Mouse (Mus musculus): ENCODE measurements around the gene Gm266. TPM values are rescaled to one million over a fixed set of nuclear protein-coding genes. Genes with fewer than 3 reads are reported as not detected.
A peak's percentile ranks its signal among the peaks of the same experiment; 100 is the strongest.

Gene Gm266
- 0.12 and 0.31 TPM in 2 replicates for polyA plus RNA-seq (2012; rRNA removed)

DNA sequence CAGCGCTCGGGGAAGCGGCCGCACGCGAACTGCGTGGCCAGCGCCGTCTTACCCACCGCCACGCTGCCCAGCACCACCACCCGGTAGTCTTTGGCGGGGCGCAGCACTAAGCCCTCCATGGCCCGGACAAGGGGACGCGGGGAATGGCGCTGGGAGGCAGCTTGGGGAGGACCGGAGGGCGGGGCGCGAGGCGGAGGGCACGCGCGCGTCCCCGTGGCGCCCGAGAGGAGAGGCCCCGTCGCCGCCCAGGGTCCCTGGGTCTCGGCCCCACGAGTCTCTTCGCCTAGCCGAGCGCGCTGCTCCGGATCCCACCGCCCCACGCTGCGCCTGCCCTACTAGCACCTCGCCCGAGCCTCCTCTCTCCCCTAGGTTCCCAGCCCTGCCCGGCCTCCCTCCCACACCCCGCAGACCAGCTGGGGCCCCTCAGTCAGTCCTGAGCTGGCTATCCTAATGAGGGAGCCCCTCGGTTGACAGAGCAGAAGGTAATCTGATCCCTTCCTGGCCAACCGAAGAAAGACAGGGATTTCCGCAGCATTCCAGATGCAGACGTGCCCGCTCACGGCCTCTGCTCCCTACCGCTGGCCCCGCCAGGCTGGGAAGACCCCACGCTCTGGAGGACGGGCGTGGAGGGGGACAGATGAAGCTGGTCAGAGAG lies at the start of gene Gm266:
Gene Gm266, minus strand, starts transcription at position 172 of the 655 bp plus-strand sequence.
- Histone ChIP-seq H3K4me1 (ENCODE audit: control insufficient read depth, insufficient read depth, low read length) (peaks cover 7% of the 10 kb centered on the region; the same call in 1 of the 2 replicates), H3K4me3 (replicated peaks; ENCODE audit: extremely low read depth, low read depth, low read length) (peak within 1 kb of the TSS; percentile 0)
- TF ChIP-seq CTCF (IDR thresholded peaks at IDR 0.05; ENCODE audit: insufficient read depth, low read length) (no peak), POLR2A (IDR thresholded peaks at IDR 0.05; ENCODE audit: borderline replicate concordance, extremely low read depth, low read depth, low read length) (no peak)
- 1% methylated on average over 51 of the region's 58 CpGs for WGBS
- no peak for DNase-seq

- DNase-seq, result no peak
- Histone ChIP-seq H3K4me1 (ENCODE audit: control insufficient read depth, insufficient read depth, low read length) (peaks cover 8% of the 10 kb centered on the region), H3K4me3 (replicated peaks; ENCODE audit: extremely low read depth, low read depth, low read length) (no peak overlapping the region)
- 46% methylated on average over 6 of the region's 6 CpGs for WGBS
- no peak for TF ChIP-seq POLR2A (IDR thresholded peaks at IDR 0.05; ENCODE audit: borderline replicate concordance, extremely low read depth, low read depth, low read length)
- TF ChIP-seq CTCF (IDR thresholded peaks at IDR 0.05; ENCODE audit: insufficient read depth, low read length), result no peak
Observed at GRCm38 (mm10) chr12:111535281-111535680, 49.7 kb upstream of the Gm266 start.

GRCm38 (mm10) chr12:111533096-111533794 lies 47.6 kb upstream of the Gm266 start:
- 63% methylated on average over 11 of the region's 11 CpGs for WGBS
- TF ChIP-seq POLR2A (IDR thresholded peaks at IDR 0.05; ENCODE audit: borderline replicate concordance, extremely low read depth, low read depth, low read length) (no peak), CTCF (IDR thresholded peaks at IDR 0.05; ENCODE audit: insufficient read depth, low read length) (no peak)
- 0 out of 2 replicates have a peak, but pooled peaks cover 2% of the 10 kb centered on the region for H3K4me1 ChIP-seq (ENCODE audit: control insufficient read depth, insufficient read depth, low read length)

DNA sequence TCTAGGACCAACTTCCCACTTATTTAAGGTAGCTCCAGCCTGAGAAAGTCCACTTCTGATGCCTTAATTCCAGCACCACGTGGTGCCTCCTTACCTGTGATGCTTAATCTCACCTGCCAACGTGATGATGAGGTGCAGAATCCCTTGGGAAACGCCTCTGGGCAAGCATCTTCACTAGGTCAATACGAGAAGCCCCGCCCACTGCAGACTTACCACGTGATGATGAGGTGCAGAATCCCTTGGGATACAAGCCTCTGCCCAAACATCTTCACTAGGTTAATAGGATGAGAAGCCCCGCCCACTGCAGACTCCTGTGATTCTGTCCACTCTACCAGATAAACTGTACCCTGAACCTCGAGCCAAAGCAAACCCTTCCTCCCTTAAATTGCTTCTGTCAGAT lies 43.6 kb upstream of the Gm266 start:
- 26% methylated on average over 8 of the region's 8 CpGs for WGBS
- TF ChIP-seq CTCF (IDR thresholded peaks at IDR 0.05; ENCODE audit: insufficient read depth, low read length), result no peak
- no peak for TF ChIP-seq POLR2A (IDR thresholded peaks at IDR 0.05; ENCODE audit: borderline replicate concordance, extremely low read depth, low read depth, low read length)
- DNase-seq, result no peak
- Histone ChIP-seq H3K4me3 (replicated peaks; ENCODE audit: extremely low read depth, low read depth, low read length) (no peak overlapping the region), H3K4me1 (ENCODE audit: control insufficient read depth, insufficient read depth, low read length) (no peaks in the 10 kb centered on the region)

More at GRCm38 (mm10) chr12:111533096-111533794, 47.6 kb upstream of the Gm266 start:
- H3K4me3 ChIP-seq (replicated peaks; ENCODE audit: extremely low read depth, low read depth, low read length), result no peak overlapping the region
- DNase-seq, result no peak

DNA sequence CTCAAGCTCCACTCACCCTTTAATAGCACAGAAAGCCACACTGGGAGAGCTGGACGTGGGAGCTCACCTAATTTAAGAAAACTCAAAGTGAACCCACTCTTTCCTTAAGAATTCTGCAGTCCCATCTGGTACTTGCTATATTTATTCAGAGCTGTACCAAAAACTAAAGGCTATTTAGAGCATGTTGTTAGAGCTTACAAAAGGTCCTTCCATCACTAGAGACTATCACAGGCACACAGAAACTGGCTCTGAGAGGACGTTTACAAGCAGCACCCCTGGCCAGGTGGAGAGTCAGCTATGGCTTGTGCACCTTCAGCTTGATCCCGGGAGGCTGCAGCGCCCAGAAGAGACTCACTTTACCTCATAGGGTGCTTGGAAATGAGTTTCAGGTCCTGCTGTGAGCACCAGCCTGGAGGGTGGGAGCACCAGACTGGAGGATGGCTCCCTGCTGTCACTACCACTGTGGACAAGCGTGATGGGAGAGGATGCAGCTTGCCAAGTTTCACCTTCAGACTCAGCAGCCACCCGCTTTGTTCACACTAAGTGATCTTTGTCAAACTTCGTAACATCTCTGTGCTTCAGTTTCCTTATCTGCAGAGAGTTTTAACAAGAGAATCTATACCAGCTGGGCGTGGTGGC lies 42.1 kb upstream of the Gm266 start:
- DNase-seq, result no peak
- H3K4me1 ChIP-seq (ENCODE audit: control insufficient read depth, insufficient read depth, low read length), result no peaks in the 10 kb centered on the region
- WGBS, result 62% methylated on average over 8 of the region's 8 CpGs
- H3K4me3 ChIP-seq (replicated peaks; ENCODE audit: extremely low read depth, low read depth, low read length), result no peak overlapping the region
- no peak for TF ChIP-seq POLR2A (IDR thresholded peaks at IDR 0.05; ENCODE audit: borderline replicate concordance, extremely low read depth, low read depth, low read length)
- no peak for TF ChIP-seq CTCF (IDR thresholded peaks at IDR 0.05; ENCODE audit: insufficient read depth, low read length)

- no peak for DNase-seq
- WGBS, result 56% methylated on average over 3 of the region's 3 CpGs
Observed at GRCm38 (mm10) chr12:111524883-111525282, 39.3 kb upstream of the Gm266 start.

DNA sequence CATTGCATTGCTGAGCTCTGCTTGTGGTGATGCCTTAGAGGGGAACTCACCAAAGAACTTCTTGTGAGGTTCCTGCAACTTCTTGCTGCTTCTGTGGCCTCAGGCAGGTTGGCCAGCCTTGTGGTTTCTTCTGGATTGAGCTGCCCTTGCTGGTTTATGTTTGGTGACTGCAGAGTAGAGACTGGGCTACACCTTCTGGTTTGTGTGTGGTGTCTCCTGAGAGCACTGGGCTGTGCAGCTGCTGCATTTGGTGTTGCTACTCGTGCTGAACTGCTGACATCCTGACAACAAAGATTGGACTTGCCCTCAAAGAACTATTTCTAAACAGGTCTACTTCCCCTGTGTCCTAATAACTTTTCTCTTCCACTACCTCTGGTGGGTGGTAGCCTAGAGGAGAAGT lies 38.8 kb upstream of the Gm266 start:
- TF ChIP-seq POLR2A (IDR thresholded peaks at IDR 0.05; ENCODE audit: borderline replicate concordance, extremely low read depth, low read depth, low read length) (no peak), CTCF (IDR thresholded peaks at IDR 0.05; ENCODE audit: insufficient read depth, low read length) (no peak)
- WGBS, result 48% methylated on average over 1 of the region's 1 CpGs
- no peaks in the 10 kb centered on the region for H3K4me1 ChIP-seq (ENCODE audit: control insufficient read depth, insufficient read depth, low read length)
- DNase-seq, result no peak
- H3K4me3 ChIP-seq (replicated peaks; ENCODE audit: extremely low read depth, low read depth, low read length), result no peak overlapping the region

More at GRCm38 (mm10) chr12:111524883-111525282, 39.3 kb upstream of the Gm266 start:
- Histone ChIP-seq H3K4me1 (ENCODE audit: control insufficient read depth, insufficient read depth, low read length) (no peaks in the 10 kb centered on the region), H3K4me3 (replicated peaks; ENCODE audit: extremely low read depth, low read depth, low read length) (no peak overlapping the region)
- TF ChIP-seq CTCF (IDR thresholded peaks at IDR 0.05; ENCODE audit: insufficient read depth, low read length), result no peak
- no peak for TF ChIP-seq POLR2A (IDR thresholded peaks at IDR 0.05; ENCODE audit: borderline replicate concordance, extremely low read depth, low read depth, low read length)

- no peaks in the 10 kb centered on the region for H3K4me1 ChIP-seq (ENCODE audit: control insufficient read depth, insufficient read depth, low read length)
- TF ChIP-seq POLR2A (IDR thresholded peaks at IDR 0.05; ENCODE audit: borderline replicate concordance, extremely low read depth, low read depth, low read length) (no peak), CTCF (IDR thresholded peaks at IDR 0.05; ENCODE audit: insufficient read depth, low read length) (no peak)
- DNase-seq, result no peak
- 82% methylated on average over 2 of the region's 2 CpGs for WGBS
- no peak overlapping the region for H3K4me3 ChIP-seq (replicated peaks; ENCODE audit: extremely low read depth, low read depth, low read length)
Observed at GRCm38 (mm10) chr12:111520994-111521393, 35.4 kb upstream of the Gm266 start.

GRCm38 (mm10) chr12:111519821-111520220 lies 34.2 kb upstream of the Gm266 start:
- Histone ChIP-seq H3K4me3 (replicated peaks; ENCODE audit: extremely low read depth, low read depth, low read length) (no peak overlapping the region), H3K4me1 (ENCODE audit: control insufficient read depth, insufficient read depth, low read length) (no peaks in the 10 kb centered on the region)
- 62% methylated on average over 5 of the region's 5 CpGs for WGBS
- no peak for DNase-seq
- TF ChIP-seq CTCF (IDR thresholded peaks at IDR 0.05; ENCODE audit: insufficient read depth, low read length) (no peak), POLR2A (IDR thresholded peaks at IDR 0.05; ENCODE audit: borderline replicate concordance, extremely low read depth, low read depth, low read length) (no peak)
